Mouse (Mus musculus): Measurements from ENCODE around the gene Nodal.

DNA sequence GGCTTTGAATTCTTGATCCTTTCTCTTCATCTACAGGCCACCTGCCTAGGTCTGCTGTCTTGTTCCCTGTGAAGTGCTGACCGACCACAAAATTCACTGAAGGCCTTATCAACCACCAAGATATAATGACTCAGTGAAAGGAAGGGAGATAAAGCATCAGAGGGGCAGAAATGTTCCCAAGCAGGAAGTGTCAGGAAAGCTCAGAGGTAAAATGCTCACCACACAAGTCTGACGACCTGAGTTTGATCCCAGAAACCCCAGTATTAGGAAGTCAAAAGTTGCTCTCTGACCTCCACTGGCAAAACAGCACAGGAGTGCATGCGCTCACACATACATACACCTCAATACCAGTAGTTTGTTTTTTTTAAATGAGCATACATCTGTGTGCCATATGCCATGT, 31.1 kb downstream of the Nodal start:
- TF ChIP-seq POLR2A (IDR thresholded peaks at IDR 0.05; ENCODE audit: insufficient read depth, low read depth, low read length) (no peak), CTCF (IDR thresholded peaks at IDR 0.05) (no peak), EP300 (IDR thresholded peaks at IDR 0.05; ENCODE audit: insufficient read depth, low read depth, low read length) (no peak)
